Mouse (Mus musculus) spleen, embryonic (tissue): ENCODE data around the gene Trim47.
"Not testable (repeated sequence)": the region's sequence is repeated elsewhere in the genome, so short reads cannot be mapped to it uniquely, and the experiment has no call there.

Experiments
- CTCF ChIA-PET: fragments of 350-600 bp; sonication (Branson Sonifier 250); formaldehyde crosslinking; loops from one replicate; lab custom pipeline; 2022; lab: Charles Lee

Gene Trim47

DNA sequence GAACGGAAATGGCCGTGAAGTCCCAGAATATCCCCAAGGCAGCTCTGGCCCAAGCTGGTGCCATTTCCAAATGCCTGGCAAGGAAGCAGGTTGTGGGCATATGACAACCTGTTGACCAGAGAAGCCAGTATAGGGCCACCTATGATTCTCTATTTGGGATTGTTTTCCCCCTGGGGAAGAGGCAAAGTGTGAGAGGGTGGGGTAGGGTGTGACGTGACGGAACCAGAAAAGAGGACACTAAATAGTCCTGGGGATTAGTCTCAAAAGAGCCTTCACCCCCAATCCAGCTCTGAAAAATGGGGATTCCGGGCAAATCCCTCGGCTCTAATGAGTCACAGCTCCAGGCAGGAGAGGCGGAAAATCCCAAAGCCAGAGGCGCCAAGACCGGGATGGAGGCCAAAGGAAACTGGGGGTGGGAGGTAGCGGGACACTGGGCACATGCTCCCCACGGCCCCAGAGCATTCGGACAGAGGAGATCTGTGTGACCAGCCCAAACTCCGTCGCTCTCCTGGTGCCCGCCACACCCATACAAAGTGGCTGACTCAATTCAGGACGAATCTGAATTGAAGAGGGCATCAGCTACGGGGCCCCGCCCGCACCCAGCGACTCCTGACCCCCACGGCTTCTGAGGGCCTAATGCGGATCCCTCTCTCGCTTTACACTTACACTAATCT, 18.4 kb downstream of the Trim47 start:
- CTCF ChIA-PET, result no interaction called here

DNA sequence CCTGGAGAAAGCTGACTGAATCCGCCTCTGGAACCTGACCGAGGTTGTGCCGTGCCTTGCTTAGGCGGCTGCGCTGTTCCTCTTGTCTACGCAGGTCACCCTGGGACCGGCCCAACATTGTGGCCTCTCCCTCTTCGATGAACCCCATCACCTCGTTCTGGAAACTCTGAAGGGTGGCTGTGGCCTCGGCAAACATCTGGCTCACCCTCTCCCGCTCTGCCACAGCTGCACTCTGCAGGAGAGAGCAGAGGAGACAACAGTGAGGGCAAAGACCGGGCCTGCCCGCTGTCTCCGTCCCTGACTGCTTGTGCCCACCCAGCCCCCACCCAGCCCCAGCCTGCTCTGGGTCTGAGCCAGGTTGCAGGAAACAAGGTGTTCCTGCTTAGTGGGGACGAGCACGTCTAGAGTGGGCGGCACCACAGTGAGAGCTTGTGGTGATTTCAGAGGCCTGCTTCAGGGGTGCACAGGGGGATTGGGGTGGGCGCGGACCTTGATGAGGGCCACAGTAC, 19.2 kb downstream of the Trim47 start:
- CTCF ChIA-PET, result no interaction called here

DNA sequence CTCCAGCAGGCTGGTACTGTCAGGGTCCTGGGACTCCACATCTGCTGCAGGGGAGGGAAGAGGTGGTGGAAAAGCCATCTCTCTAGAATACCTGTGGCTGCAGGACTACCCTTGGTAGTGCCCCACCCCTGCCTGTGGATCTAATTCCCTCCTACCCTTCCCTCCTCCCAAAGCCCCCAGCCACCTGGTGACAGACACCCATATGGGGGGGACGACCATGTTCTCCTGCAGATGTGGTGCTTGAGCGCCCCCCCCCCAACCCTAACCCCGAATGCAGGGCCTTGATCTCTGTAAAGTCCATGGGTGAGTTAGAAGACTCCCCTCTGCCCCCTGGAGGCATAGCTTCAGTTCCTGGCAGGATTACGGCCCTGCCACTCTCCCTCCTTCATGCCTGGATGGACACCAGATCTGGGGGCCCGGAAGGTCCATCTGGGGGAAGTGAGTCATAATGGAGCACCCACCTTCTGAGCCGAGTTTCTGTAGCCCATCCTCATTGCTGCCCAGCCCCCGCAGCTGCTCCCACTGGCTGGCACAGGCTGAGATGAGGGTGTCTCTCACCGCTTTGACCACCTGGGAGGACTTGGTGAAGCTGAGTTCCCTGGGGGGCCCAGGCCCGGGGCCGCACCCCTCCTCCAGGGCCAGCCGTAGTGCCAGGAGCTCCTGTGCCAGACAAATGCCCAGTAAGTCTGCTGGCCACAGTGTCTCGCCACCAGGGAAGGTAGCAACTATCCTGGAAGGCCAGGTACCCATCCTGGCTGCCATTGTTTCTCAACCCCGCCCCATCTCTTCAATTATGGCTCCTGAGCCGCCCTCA, 19.8 kb downstream of the Trim47 start:
- CTCF ChIA-PET, result no interaction called here

DNA sequence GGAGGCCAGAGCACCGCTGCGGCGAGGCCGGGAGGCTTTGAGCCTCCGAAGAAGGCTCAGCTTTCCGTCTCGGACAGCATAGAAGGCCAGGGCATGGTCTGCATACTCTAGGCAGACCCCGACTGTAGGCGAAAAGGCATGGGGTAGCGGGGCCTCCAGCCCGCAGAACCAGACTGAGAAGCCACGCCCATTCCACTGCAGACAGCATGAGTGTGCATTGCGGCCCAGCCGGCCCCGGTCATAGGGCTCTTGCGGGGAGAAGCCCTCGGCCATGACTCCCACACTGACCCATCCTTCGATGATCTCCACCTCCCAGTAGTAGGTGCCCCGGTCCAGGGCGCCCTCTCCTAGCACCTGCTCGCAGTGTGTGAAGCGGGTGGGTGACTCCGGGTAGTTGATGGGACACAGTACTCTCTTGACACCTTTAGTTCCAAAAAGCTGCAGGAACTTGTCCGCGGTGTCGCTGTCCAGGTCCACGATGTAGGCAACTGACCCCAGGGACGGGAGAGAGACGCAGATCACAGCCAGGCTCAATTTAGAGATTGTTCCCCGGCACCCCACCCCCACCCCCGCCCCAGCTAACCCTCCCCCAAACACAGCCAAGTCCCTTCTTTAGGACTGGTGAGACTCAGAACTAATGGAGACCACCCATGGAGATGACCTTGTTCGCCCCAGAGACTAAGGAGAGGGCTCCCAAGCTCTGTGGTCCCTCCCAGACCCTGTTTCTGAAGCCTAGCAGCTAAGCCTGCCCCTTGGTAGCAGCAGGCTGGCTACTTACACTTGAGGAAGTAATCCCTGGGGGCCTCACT, 20.7 kb downstream of the Trim47 start:
- CTCF ChIA-PET, result no interaction called here

DNA sequence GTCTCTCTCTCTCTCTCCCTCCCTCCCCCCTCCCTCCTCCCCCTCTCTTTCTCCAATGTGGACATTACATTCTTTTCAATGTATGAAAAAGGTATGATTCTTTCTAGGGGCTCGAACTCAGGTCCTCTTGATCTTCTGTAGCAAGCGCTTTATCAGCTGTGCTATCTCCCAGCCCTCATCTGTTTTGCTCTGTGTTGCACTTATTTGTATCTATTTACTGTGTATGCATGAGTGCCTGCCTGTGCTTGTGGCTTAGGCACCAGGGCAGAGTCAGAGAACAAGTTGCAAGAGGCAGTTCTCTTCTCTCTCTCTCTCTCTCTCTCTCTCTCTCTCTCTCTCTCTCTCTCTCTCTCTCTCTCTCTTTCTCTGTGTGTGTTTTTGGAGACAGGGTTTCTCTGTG, 21.9 kb downstream of the Trim47 start:
- CTCF ChIA-PET, result interaction anchor here (0.7 kb wide), 1 partner anchor 46 kb away, joined by 4 read pairs; no protein-coding TSS in a partner anchor

DNA sequence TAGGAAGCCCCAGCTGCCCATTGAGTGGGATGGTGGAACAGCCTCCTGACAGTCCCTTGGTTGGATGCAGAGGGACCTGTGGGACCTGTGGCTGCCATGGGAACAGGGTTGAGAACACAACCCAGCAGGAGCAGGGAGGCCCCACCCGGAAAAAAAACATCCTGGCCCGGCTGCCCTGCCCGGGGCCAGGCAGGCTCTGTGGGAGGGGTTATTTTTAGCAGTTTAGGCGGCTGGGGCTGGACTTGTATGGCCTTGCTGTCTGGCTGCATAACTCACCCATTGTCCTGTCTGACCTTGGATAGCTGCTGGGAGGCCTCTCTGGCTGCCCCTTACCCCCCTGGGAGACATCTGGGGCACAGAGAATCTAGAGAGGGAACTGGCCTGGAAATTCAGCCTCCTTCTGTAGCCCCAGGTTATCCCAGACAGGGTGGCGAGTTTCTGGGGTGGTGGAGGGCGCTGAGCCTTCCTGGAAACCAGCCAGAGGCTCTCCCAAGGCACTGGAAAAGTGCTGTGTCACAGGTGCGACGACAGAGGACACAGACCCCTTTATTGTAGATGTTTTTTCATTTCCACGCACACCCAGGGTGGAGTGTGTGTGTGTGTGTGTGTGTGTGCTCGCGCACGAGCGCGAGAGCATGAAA, 22.9 kb downstream of the Trim47 start:
- CTCF ChIA-PET, result no interaction called here

DNA sequence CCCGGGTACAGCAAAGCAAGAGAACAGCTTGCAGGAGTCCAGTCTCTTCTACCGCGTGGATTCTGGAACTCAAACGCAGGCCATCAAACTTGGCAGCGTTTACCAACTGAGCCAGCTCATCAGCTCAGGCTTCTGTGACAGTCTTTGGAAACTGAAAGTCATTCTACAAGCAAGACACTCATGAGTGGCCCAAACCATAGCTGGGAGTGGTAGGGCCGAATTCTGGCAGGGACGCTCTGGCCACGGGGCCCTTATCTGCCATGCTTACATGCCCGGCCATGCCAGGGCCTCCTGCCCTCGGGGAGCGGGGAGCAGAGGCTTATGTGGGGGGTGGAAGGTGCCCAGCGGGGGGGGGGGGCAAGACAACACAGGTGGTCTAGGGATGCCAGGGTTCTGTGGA, 23.4 kb downstream of the Trim47 start:
- CTCF ChIA-PET, result interaction anchor here (0.5 kb wide), 1 partner anchor 182 kb away, joined by 3 read pairs; no protein-coding TSS in a partner anchor

DNA sequence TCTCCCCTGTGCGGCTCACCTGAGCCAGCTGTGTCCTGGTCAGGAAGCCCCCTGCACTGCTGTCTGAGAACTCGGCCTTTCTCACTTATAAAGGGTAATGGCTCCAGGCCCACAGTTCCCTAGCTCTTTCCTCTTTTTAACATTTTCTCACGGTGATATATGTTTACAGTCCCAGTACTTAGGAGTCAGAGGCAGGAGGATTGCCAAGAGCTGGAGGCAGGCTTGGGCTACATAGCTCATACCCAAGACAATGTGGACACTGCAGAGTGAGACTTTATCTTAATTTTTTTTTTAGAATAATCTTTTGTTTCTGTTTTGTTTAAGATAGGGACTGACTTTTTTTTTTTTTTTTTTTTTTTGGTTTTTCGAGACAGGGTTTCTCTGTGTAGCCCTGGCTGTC, 24.5 kb downstream of the Trim47 start:
- CTCF ChIA-PET, result no interaction called here

DNA sequence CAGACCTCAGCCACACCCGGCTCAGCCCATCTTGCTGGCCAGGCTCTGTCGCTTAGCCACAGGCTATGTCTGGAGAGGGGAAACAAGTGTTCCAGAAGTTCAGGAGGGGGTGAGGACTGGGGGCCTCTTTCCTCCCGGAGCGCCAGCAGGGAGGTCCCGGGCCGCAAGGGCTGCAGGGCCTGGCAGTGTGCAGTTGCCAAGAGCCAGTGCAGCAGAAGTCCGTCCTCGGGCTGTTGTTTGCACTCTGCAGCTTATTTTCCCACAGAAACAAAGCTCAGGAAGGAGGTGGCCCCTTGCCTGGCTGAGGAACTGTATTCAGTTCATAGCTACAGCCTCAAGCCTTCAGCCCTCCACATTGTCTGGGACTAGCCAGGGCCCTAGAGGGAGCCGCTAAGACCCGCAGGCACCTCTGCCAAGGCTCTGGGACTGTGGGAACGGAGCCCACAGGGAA, 25.1 kb downstream of the Trim47 start:
- CTCF ChIA-PET, result no interaction called here

DNA sequence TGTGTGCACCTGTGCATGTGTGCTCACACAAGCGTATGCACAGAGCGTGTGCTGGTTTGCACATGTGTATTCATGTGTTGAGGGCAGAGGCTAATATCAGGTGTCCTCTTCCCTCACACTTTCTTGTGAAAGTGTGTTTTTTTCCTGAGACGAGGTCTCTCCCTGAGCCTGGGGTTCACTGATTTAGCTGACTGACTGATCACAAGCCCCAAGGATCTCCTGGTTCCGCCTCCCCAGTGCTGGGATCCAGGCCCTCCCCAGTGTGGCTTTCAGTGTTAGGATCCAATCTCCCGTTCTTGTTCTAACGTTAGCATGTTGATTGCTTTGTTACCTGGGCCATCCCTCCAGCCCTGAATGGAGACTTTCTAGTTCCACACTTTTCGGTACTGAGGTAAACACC, 26.2 kb downstream of the Trim47 start:
- CTCF ChIA-PET, result no interaction called here

DNA sequence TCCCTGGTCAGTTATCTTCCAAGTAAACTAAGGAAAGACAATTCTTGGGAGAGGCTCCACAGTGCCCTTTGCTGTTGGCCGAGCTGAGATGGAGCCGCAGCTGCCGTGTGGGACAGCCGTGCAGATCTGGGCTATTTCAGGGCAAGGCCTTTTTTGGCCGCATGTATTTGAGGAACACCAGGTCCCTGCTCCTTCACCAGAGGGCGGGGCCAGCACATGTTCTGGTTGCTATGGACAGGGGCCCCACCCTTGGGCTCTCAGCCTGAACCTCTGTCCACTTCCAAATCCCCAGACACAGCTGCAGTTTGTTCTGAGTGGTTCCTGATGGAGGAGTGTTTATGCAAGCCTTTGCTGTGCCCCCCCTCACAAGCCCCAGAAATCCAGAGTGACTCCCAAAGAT, 26.6 kb downstream of the Trim47 start:
- CTCF ChIA-PET, result no interaction called here

DNA sequence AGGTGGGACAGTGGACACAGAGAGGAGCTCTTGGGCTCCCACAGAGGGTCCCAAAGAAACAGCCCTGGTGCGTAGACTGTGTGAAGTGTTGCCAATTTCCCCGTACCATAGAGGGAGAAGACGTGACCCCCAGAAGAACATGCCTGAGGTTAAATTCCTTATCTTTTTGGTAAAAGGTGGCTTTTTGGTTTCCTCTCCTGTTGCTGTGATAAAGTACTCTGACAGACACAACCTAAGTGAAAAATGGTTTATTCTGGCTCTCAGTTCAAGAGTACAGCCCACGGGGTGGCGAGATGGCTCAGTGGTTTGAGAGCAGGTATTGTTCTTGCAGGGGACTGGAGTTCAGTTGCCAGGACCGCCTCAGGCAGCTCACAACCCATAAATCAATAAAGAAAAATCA, 27.5 kb downstream of the Trim47 start:
- CTCF ChIA-PET, result no interaction called here

DNA sequence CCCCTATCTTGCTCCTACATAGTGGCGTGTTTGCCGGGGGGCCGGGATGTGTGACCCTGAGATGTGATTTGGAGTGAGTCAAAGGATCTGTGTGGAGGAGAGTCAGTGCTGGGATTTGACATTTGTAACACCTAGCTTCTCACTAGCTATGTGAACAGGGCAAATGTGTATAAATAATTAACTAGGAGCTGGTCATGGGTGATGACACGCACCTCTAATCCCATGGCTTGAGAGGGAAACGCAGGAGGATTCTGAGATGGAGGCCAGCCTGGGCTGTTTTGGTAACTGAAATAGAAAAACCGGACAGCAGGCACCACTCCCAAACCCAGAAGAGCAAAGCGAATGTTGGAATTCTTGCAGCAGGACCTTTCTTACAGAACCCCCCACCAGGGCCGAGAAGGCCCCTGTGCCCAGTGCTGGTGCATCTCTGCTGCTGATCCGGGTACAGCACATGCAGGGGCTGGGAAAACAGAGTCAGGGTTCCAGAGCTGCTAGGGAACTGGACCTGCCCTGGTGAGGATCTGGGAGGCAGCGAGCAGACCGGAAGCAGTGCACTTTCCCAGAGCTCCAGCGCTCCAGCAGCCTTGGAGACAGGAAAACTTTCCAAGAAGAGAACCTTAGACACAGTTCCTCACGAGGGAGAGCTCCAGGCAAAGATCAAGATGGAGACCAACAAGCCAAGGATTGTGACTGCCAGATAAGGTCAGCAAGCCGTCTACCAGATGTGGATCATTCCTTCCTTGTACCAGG, 28.1 kb downstream of the Trim47 start:
- CTCF ChIA-PET, result no interaction called here

DNA sequence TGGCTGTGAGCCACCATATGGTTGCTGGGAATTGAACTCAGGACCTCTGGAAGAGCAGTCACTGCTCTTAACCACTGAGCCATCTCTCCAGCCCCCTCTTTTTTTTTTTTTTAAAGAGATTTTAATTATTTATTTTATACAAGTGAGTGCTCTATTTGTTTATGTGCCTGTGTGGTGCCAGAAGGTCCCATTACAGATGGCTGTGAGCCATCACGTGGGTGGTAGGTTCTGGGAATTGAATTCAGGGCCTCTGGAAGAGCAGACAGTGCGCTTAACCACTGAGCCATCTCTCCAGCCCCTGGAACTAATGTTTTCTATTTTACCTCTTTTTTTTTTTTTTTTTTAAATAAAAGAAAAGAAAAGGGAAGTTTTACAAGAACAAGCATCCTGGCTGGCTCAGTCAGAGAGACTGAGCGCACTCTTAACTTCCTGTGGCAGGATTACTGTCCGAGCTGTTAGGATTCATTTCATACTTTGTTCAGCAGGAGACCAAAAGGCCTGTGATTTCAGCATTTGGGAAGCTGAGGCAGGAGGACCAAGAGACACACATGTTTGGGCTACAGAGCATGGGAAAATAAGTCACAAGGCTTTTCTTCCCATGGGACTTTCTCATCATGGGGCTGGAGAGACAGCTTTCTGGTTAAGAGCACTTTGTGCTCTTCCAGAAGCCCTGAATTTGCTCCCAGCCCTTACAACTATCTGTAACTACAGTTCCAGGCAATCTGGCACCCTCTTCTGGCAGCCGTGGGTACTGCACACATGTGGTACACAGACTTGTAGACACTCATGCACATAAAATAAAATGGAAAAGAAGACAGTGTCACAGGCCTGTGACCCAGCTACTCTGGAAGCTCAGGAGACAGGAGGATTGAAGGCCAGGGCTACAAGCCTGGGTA, 30.5 kb downstream of the Trim47 start:
- CTCF ChIA-PET, result interaction anchor here (0.6 kb wide), 1 partner anchor 103 kb away, joined by 3 read pairs; no protein-coding TSS in a partner anchor

DNA sequence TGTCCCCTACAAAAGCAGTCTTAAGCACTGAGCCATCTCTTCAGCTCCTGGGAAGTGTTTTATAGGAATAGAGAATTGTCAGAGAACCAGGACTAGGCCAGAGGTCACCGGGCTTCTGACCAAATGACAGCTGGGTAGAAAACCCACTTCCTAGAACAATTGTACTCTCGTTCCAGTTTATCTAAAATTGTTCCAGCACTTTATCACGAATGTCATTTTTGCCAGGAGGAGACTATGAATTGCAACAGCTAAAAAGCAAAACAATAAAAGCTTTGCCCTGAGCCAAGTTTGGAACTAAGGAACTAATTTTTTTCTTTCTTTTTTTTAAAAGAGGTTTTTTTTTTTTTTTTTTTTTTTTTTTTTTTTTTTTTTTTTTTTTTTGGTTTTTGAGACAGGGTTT, 31.4 kb downstream of the Trim47 start:
- CTCF ChIA-PET, result interaction anchor here (0.6 kb wide), 1 partner anchor 104 kb away, joined by 3 read pairs; no protein-coding TSS in a partner anchor

DNA sequence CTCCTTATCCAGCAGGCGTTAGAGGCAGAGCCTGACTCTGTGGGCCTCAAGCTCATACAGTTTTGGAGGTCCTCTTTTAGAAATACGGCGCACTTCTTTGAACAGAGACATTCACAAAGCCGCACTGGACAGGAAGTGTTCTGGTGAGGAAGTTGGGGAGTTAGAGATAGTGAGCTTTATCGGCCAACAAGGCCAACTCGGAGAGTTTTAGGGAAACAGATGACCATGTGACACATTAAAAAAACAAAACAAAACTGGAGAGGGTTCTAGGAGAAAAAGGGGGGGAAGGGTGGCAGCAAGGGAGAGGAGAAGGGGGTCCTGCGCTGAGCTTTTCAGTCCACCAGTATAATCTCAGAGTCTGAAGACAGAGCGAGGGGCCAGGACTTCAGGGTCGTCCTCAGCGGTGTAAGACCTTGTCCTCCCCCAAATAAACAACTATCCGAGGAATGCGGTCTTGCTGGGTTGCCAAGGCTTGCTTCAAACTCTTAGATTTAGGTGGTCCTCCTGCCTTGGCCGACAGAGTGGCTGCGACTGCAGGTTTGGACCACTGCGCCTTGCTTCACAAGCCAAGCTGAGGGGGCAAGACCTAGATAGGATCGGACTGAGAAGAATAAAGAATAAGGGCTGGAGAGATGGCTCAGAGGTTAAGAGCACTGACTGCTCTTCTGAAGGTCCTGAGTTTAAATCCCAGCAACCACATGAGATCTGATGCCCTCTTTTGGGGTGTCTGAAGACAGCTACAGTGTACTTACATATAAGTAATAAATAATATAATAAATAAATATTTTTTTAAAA, 33.0 kb downstream of the Trim47 start:
- CTCF ChIA-PET, result no interaction called here

DNA sequence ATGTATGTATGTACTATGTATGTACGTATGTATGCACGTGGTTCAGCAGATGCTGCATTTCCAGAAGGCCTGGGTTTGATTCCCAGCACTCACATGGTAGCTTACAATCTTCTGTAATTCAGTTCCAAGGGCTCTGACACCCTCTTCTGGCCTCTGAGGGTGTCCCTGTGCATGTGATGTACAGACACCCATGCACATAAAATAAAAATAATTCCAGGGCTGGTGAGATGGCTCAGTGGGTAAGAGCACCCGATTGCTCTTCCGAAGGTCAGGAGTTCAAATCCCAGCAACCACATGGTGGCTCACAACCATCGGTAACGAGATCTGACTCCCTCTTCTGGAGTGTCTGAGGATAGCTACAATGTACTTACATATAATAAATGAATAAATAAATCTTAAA, 34.1 kb downstream of the Trim47 start:
- CTCF ChIA-PET, result not testable (repeated sequence)

DNA sequence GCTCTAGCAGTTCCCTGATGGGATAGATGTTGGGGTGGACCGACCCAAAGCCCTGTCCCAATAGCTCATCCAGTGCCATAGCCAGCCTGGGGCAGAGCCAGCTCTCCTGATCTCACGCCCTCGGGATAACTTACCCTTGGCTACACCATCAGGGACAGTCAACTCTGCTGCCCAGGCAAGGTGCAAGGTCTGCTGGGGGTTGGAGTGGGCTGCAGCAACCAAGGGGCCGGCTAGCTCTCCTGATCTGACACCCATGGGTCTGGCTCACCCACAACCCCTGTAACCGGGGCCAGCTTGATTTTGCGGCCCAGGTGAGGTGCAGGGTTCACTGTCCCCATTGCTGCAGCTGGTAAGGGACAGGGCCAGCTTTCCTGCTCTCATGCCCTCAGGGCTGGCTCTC, 35.4 kb downstream of the Trim47 start:
- CTCF ChIA-PET, result interaction anchor here (0.7 kb wide), 1 partner anchor 530 kb away, joined by 3 read pairs; no protein-coding TSS in a partner anchor

DNA sequence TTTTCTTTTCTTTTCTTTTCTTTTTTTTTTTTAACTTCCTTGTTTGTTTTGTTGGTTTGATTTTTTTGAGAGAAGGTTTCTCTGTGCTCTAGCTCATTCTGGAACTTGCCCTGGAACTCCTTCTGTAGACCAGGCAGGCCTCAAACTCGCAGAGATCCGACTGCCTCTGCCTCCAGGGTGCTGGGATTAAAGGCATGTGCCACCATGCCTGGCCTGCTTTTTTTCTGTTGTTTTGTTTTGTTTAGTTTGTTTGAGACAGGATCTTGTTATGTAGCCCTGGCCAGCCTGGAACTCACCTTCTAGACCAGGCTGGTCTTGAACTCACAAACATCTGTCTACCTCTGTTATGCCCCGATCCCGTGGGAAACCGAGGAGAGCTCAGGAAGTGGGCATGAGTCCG, 37.5 kb downstream of the Trim47 start:
- CTCF ChIA-PET, result interaction anchor here (0.6 kb wide), 1 partner anchor 1374 kb away, joined by 19 read pairs; no protein-coding TSS in a partner anchor
